Mouse (Mus musculus) CH12.LX (cell line): Measurements from ENCODE around the gene Dennd1a. TPM values are rescaled to one million over a fixed set of nuclear protein-coding genes. Genes with fewer than 3 reads are reported as not detected.

ENCODE experiments used
- DNase-seq: peaks from one replicate; pipeline ENCODE4 v3.0.0-alpha.2; 2013; ENCODE audit errors: extremely low read depth
- H3K27ac ChIP-seq: 2 replicates; pipeline ENCODE4 v1.5.1; 2012; ENCODE audit warnings: low read depth, mild to moderate bottlenecking, control low read depth, moderate library complexity; ENCODE audit not compliant: insufficient read depth
- H3K27me3 ChIP-seq: replicated peaks from 2 replicates; pipeline ENCODE3; 2012; ENCODE audit warnings: inconsistent platforms
- H3K36me3 ChIP-seq, 2 experiments: replicated peaks in 1 of 2; 2 replicates each; pipeline versions ENCODE3 to v1.6.1; 2012; ENCODE audit warnings: inconsistent platforms in 1 of 2, low read length in 1 of 2, mild to moderate bottlenecking in 1 of 2, mixed read lengths in 1 of 2, moderate library complexity in 1 of 2; ENCODE audit not compliant: control insufficient read depth in 1 of 2, insufficient read depth in 1 of 2
- H3K4me1 ChIP-seq, 2 experiments: 2 replicates each; pipeline ENCODE4 v1.6.1; 2012; ENCODE audit warnings: inconsistent platforms in 1 of 2, moderate library complexity in 1 of 2; ENCODE audit not compliant: insufficient read depth in 2 of 2, control insufficient read depth in 1 of 2
- H3K4me2 ChIP-seq: 2 replicates; pipeline ENCODE4 v1.6.1; 2012; ENCODE audit warnings: low read depth, mild to moderate bottlenecking, control low read depth; ENCODE audit not compliant: poor library complexity, insufficient read depth, severe bottlenecking
- H3K4me3 ChIP-seq, 3 experiments: fragments of 150-350 bp in 1 of 3; sonication (generic) in 1 of 3; replicated peaks in 1 of 3; 2 replicates each; pipeline versions ENCODE3 to v1.5.1; 2011 to 2012; ENCODE audit warnings: low read depth in 2 of 3, low read length in 2 of 3, mild to moderate bottlenecking in 2 of 3, moderate library complexity in 2 of 3, control low read depth in 1 of 3, improper control_type of control experiment in 1 of 3, inconsistent platforms in 1 of 3, mixed read lengths in 1 of 3; ENCODE audit not compliant: poor library complexity in 1 of 3
- H3K79me2 ChIP-seq: replicated peaks from 2 replicates; pipeline ENCODE4 v1.6.1; 2012; ENCODE audit warnings: mild to moderate bottlenecking, moderate library complexity; ENCODE audit not compliant: control insufficient read depth, poor library complexity, insufficient read depth, severe bottlenecking; ENCODE audit errors: extremely low read depth
- H3K9ac ChIP-seq: 2 replicates; pipeline ENCODE4 v1.6.1; 2012; ENCODE audit warnings: low read depth, mild to moderate bottlenecking, control low read depth, moderate library complexity; ENCODE audit not compliant: insufficient read depth
- H3K9me3 ChIP-seq: replicated peaks from 2 replicates; pipeline ENCODE3; 2012; ENCODE audit warnings: low read length, inconsistent platforms, mixed read lengths
- BHLHE40 ChIP-seq: IDR thresholded peaks from 2 replicates; pipeline ENCODE4 v1.6.1; 2011; ENCODE audit warnings: mild to moderate bottlenecking, low read depth, low read length, improper control_type of control experiment
- CHD1 ChIP-seq: IDR thresholded peaks from 2 replicates; pipeline ENCODE4 v1.6.1; 2012; ENCODE audit warnings: low read depth, low read length, improper control_type of control experiment, inconsistent platforms
- CHD2 ChIP-seq: IDR thresholded peaks from 2 replicates; pipeline ENCODE4 v1.6.1; 2011; ENCODE audit warnings: low read length, improper control_type of control experiment
- E2F4 ChIP-seq: IDR thresholded peaks from 2 replicates; pipeline ENCODE4 v1.6.1; 2011; ENCODE audit warnings: low read depth, low read length, improper control_type of control experiment; ENCODE audit not compliant: insufficient replicate concordance
- ELF1 ChIP-seq: IDR thresholded peaks from 2 replicates; pipeline ENCODE4 v1.6.1; 2014; ENCODE audit warnings: low read depth, mild to moderate bottlenecking, inconsistent platforms, low read length, improper control_type of control experiment
- EP300 ChIP-seq: IDR thresholded peaks from 2 replicates; pipeline ENCODE4 v1.6.1; 2011; ENCODE audit warnings: low read length, improper control_type of control experiment
- ETS1 ChIP-seq: conservative IDR thresholded peaks from 2 replicates; pipeline ENCODE4 v1.6.1; 2012; ENCODE audit warnings: low read depth, mild to moderate bottlenecking, inconsistent platforms, low read length, improper control_type of control experiment, moderate library complexity
- GABPA ChIP-seq: IDR thresholded peaks from 2 replicates; pipeline ENCODE4 v1.6.1; 2012; ENCODE audit warnings: low read depth, low read length, improper control_type of control experiment, inconsistent platforms; ENCODE audit not compliant: insufficient replicate concordance
- HCFC1 ChIP-seq: IDR thresholded peaks from 2 replicates; pipeline ENCODE4 v1.6.1; 2012; ENCODE audit warnings: low read depth, mild to moderate bottlenecking, inconsistent platforms, low read length, improper control_type of control experiment
- JUND ChIP-seq: conservative IDR thresholded peaks from 2 replicates; pipeline ENCODE4 v1.6.1; 2011; ENCODE audit warnings: low read depth, low read length, improper control_type of control experiment
- MAX ChIP-seq: IDR thresholded peaks from 2 replicates; pipeline ENCODE4 v1.6.1; 2011; ENCODE audit warnings: low read length, improper control_type of control experiment
- MEF2A ChIP-seq: IDR thresholded peaks from 2 replicates; pipeline ENCODE4 v1.6.1; 2014; ENCODE audit warnings: low read depth, mild to moderate bottlenecking, inconsistent platforms, low read length, improper control_type of control experiment, borderline replicate concordance
- NELFE ChIP-seq: IDR thresholded peaks from 2 replicates; pipeline ENCODE4 v1.6.1; 2011; ENCODE audit warnings: low read depth, low read length, improper control_type of control experiment
- PAX5 ChIP-seq: IDR thresholded peaks from 2 replicates; pipeline ENCODE4 v1.6.1; 2012; ENCODE audit warnings: low read length, inconsistent platforms, mixed read lengths
- POLR2AphosphoS2 ChIP-seq: IDR thresholded peaks from 2 replicates; pipeline ENCODE4 v1.6.1; 2011; ENCODE audit warnings: low read depth, low read length, improper control_type of control experiment
- RAD21 ChIP-seq: IDR thresholded peaks from 2 replicates; pipeline ENCODE4 v1.6.1; 2011; ENCODE audit warnings: low read depth, mild to moderate bottlenecking, low read length, improper control_type of control experiment, moderate library complexity
- RCOR1 ChIP-seq: conservative IDR thresholded peaks from 2 replicates; pipeline ENCODE4 v1.6.1; 2012; ENCODE audit warnings: low read depth, mild to moderate bottlenecking, inconsistent platforms, low read length, improper control_type of control experiment
- SMC3 ChIP-seq: IDR thresholded peaks from 2 replicates; pipeline ENCODE4 v1.6.1; 2011; ENCODE audit warnings: low read depth, low read length, improper control_type of control experiment
- UBTF ChIP-seq: IDR thresholded peaks from 2 replicates; pipeline ENCODE4 v1.6.1; 2012; ENCODE audit warnings: low read depth, mild to moderate bottlenecking, inconsistent platforms, low read length, improper control_type of control experiment, moderate library complexity
- USF1 ChIP-seq: IDR thresholded peaks from 2 replicates; pipeline ENCODE4 v1.6.1; 2014; ENCODE audit warnings: low read depth, mild to moderate bottlenecking, inconsistent platforms, low read length, improper control_type of control experiment
- USF2 ChIP-seq: conservative IDR thresholded peaks from 2 replicates; pipeline ENCODE4 v1.6.1; 2011; ENCODE audit warnings: low read depth, low read length, improper control_type of control experiment
- ZKSCAN1 ChIP-seq: IDR thresholded peaks from 2 replicates; pipeline ENCODE4 v1.6.1; 2012; ENCODE audit warnings: low read depth, inconsistent platforms, low read length, improper control_type of control experiment, borderline replicate concordance
- ZMIZ1 ChIP-seq: IDR thresholded peaks from 2 replicates; pipeline ENCODE4 v1.6.1; 2012; ENCODE audit warnings: low read depth, mild to moderate bottlenecking, inconsistent platforms, low read length, improper control_type of control experiment
- dilution Hi-C: fragments of 300-500 bp; cut with MboI; formaldehyde crosslinking; loops from 2 replicates; pipeline ENCODE4 v1.14.3; 2020; ENCODE audit warnings: low sequenced_read_pairs; ENCODE audit not compliant: extremely low pct_unique_long_range_greater_than_20kb, extremely low pct_ligation_motif_present
- in situ Hi-C: fragments of 300-500 bp; cut with MboI; formaldehyde crosslinking; loops from 3 replicates; pipeline ENCODE4 v1.14.3; 2019; ENCODE audit warnings: low sequenced_read_pairs, low pct_ligation_motif_present, low pct_unique_long_range_greater_than_20kb, mixed read lengths
- polyA plus RNA-seq: library from polyadenylated mRNA; unstranded; fragments of >175 nt; gene quantifications from 2 replicates; pipeline ENCODE4 v1.2.1, GENCODE M21; 2012; ENCODE audit warnings: low read depth; ENCODE audit not compliant: insufficient read length
- total RNA-seq, 2 experiments: library from RNA; depleted of rRNA; stranded (reverse); fragments of 300-350 nt in 1 of 2; fragments of >200 nt in 1 of 2; gene quantifications; 2 replicates each; pipeline ENCODE4 v1.2.3; 2012 to 2014

Gene Dennd1a
- total and polyA plus RNA-seq, 3 experiments: 2.7 to 7.3 (median 4.3) TPM

GRCm38 (mm10) chr2:38319086-38319485 lies 31.9 kb upstream of the Dennd1a start:
- Histone ChIP-seq H3K27ac (no peak overlapping the region), H3K9me3 (no peaks in the 10 kb centered on the region), H3K4me2 (no peak overlapping the region), H3K9ac (no peak overlapping the region), H3K36me3 (no peaks in the 10 kb centered on the region), H3K4me3 (no peak overlapping the region), H3K79me2 (no peaks in the 10 kb centered on the region), H3K4me1 (peaks cover 7 to 8% of the 10 kb centered on the region in 2 experiments), H3K27me3 (no peaks in the 10 kb centered on the region)
- no peak for TF ChIP-seq POLR2AphosphoS2
- no peak for TF ChIP-seq MAX
- TF ChIP-seq JUND: no peak
- no peak for TF ChIP-seq ZMIZ1
- no peak for TF ChIP-seq ETS1
- TF ChIP-seq SMC3: no peak
- no peak for TF ChIP-seq NELFE
- dilution Hi-C loops (no loop called here), in situ Hi-C loops (no loop called here)
- no peak for DNase-seq

DNA sequence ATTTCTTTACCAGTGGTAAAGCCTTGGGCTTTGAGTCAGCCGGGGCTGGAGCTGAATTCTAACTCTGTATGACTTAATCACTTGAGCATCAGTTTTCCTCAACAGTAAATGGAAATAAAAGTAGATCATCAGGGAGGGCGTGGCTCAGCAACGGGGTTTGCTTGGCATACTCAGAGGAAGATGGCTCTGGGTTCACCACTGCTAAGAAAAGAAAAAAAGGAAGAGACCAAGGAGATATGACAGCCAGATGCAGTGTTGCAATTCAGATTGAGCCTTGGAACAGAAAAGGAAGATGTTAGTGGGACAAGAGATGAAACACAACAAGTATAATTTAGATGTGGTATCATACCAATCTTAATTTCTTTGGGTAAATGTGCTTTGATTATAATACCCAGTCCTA lies 26.2 kb upstream of the Dennd1a start:
- H3K9me3 ChIP-seq: no peaks in the 10 kb centered on the region
- H3K9ac ChIP-seq: no peak overlapping the region
- dilution Hi-C loops (no loop called here), in situ Hi-C loops (no loop called here)
- no peak for TF ChIP-seq RAD21
- TF ChIP-seq ELF1: no peak
- no peak for TF ChIP-seq EP300
- no peak for TF ChIP-seq SMC3
- TF ChIP-seq CHD1: no peak
- TF ChIP-seq GABPA: no peak
- no peak overlapping the region for H3K4me2 ChIP-seq
- no peaks in the 10 kb centered on the region for H3K79me2 ChIP-seq
- H3K4me3 ChIP-seq: no peak overlapping the region
- H3K27me3 ChIP-seq: no peaks in the 10 kb centered on the region
- H3K4me1 ChIP-seq: no peaks in the 10 kb centered on the region
- DNase-seq: no peak
- H3K36me3 ChIP-seq: no peaks in the 10 kb centered on the region
- H3K27ac ChIP-seq: no peak overlapping the region

GRCm38 (mm10) chr2:38312921-38313320 lies 25.7 kb upstream of the Dennd1a start:
- Histone ChIP-seq H3K36me3 (no peaks in the 10 kb centered on the region), H3K4me3 (no peak overlapping the region), H3K4me2 (no peak overlapping the region), H3K9ac (no peak overlapping the region), H3K27me3 (no peaks in the 10 kb centered on the region), H3K4me1 (no peaks in the 10 kb centered on the region), H3K27ac (no peak overlapping the region), H3K79me2 (no peaks in the 10 kb centered on the region), H3K9me3 (no peaks in the 10 kb centered on the region)
- in situ Hi-C loops (no loop called here), dilution Hi-C loops (no loop called here)
- DNase-seq: no peak
- no peak for TF ChIP-seq RCOR1
- TF ChIP-seq CHD2: no peak
- TF ChIP-seq EP300: no peak
- TF ChIP-seq SMC3: no peak
- no peak for TF ChIP-seq E2F4
- no peak for TF ChIP-seq NELFE
- no peak for TF ChIP-seq ZKSCAN1
- TF ChIP-seq ELF1: no peak
- TF ChIP-seq HCFC1: no peak
- TF ChIP-seq BHLHE40: no peak
- TF ChIP-seq CHD1: no peak
- no peak for TF ChIP-seq POLR2AphosphoS2
- TF ChIP-seq UBTF: no peak
- no peak for TF ChIP-seq PAX5
- no peak for TF ChIP-seq ZMIZ1
- no peak for TF ChIP-seq USF1
- TF ChIP-seq MEF2A: no peak
- TF ChIP-seq USF2: no peak
